ENCODE assay signal across 26 mouse cellular contexts in genomic region chr9:62767464-62767863, GRCm38 (mm10). TPM values are rescaled to one million over a fixed set of nuclear protein-coding genes. Genes with fewer than 3 reads are reported as not detected.
DNase-seq lines count a peak whose midpoint lies in the region; ATAC-seq and TF ChIP-seq lines count a peak whose summit lies in the region.
"Had no signal": no experiment of that assay in that cellular context is flagged by ENCODE, and none has a peak within 500 bp of the region (broad histone marks: within the 10 kb centered on the region; RNA-seq: fewer than 3 reads in every experiment).

No protein-coding gene starts in this region.

- peak overlapping the region; percentile 9; the same call in 1 of the 2 replicates for H3K27ac ChIP-seq in forebrain, embryonic 10.5 days
- H3K27ac ChIP-seq in forebrain, embryonic 11.5 days (ENCODE audit: low read depth, low read length), result no peak overlapping the region
- H3K27ac ChIP-seq in hindbrain, postnatal 0 days, result no peak overlapping the region
- H3K27ac ChIP-seq in hindbrain, embryonic 13.5 days, result no peak overlapping the region
- no peak overlapping the region for H3K27ac ChIP-seq in lung, embryonic 16.5 days (ENCODE audit: low read length)
- H3K27ac ChIP-seq in stomach, postnatal 0 days (replicated peaks), result no peak overlapping the region
- H3K27ac ChIP-seq: embryonic facial prominence, embryonic 15.5 days; gastrocnemius, adult 2 months; hindbrain, embryonic 12.5 days; intestine, embryonic 15.5 days; left cerebral cortex, adult 2 months; limb, embryonic 15.5 days; liver, embryonic 14.5 days; neural tube, embryonic 13.5 days had no signal

- no peak for ATAC-seq in forebrain, embryonic 11.5 days (replicated peaks; ENCODE audit: low FRiP score)
- ATAC-seq in hindbrain, postnatal 0 days, result no peak
- no peak for ATAC-seq in hindbrain, embryonic 13.5 days (ENCODE audit: low FRiP score)
- peak; percentile 74; the same call in 1 of the 2 replicates for ATAC-seq in lung, embryonic 16.5 days (ENCODE audit: low read depth)
- no peak for ATAC-seq in stomach, postnatal 0 days (ENCODE audit: low FRiP score, low TSS enrichment)
- ATAC-seq: intestine, embryonic 15.5 days had no signal

- H3K27me3 ChIP-seq in forebrain, embryonic 10.5 days (ENCODE audit: poor library complexity, severe bottlenecking), result peaks cover 7% of the 10 kb centered on the region
- H3K27me3 ChIP-seq in forebrain, embryonic 11.5 days (ENCODE audit: control insufficient read depth, insufficient read depth, low read length), result no peaks in the 10 kb centered on the region
- no peaks in the 10 kb centered on the region for H3K27me3 ChIP-seq in hindbrain, postnatal 0 days (ENCODE audit: insufficient read depth, low read length)
- no peaks in the 10 kb centered on the region for H3K27me3 ChIP-seq in hindbrain, embryonic 13.5 days
- no peaks in the 10 kb centered on the region for H3K27me3 ChIP-seq in lung, embryonic 16.5 days (ENCODE audit: control insufficient read depth, insufficient read depth, low read depth, low read length)
- no peaks in the 10 kb centered on the region for H3K27me3 ChIP-seq in stomach, postnatal 0 days (ENCODE audit: control insufficient read depth, insufficient read depth, low read length)
- H3K27me3 ChIP-seq: embryonic facial prominence, embryonic 15.5 days; intestine, embryonic 15.5 days; limb, embryonic 15.5 days; neural tube, embryonic 13.5 days had no signal

- DNase-seq in forebrain, embryonic 10.5 days (ENCODE audit: extremely low spot score, low spot score), result no peak
- no peak for DNase-seq in forebrain, embryonic 11.5 days (ENCODE audit: low spot score)
- no peak for DNase-seq in hindbrain, postnatal 0 days (ENCODE audit: low spot score)
- DNase-seq in lung, adult 18-20 months, result no peak
- DNase-seq in stomach, postnatal 0 days (ENCODE audit: low spot score), result no peak
- DNase-seq: cerebellum, adult 11 months; cerebellum, adult 9-11 months; gastrocnemius, adult 2 months; heart, postnatal 10 days; kidney, adult 9 months; layer of hippocampus, adult 9-11 months; midbrain, embryonic 14.5 days; right cerebral cortex, adult 18-20 months; thymus, adult 2 months; thymus, postnatal 4 days had no signal

- peaks cover 7% of the 10 kb centered on the region for H3K4me1 ChIP-seq in forebrain, embryonic 10.5 days
- peaks cover 2% of the 10 kb centered on the region; the same call in 1 of the 2 replicates for H3K4me1 ChIP-seq in forebrain, embryonic 11.5 days (replicated peaks; ENCODE audit: control insufficient read depth, insufficient read depth, low read length)
- H3K4me1 ChIP-seq in hindbrain, postnatal 0 days (ENCODE audit: insufficient read depth, low read length), result no peaks in the 10 kb centered on the region
- H3K4me1 ChIP-seq in hindbrain, embryonic 13.5 days (replicated peaks), result peaks cover 3% of the 10 kb centered on the region; the same call in 1 of the 2 replicates
- H3K4me1 ChIP-seq in lung, embryonic 16.5 days (replicated peaks; ENCODE audit: control insufficient read depth, insufficient read depth, low read length), result peaks cover under 1% of the 10 kb centered on the region; the same call in 1 of the 2 replicates
- H3K4me1 ChIP-seq in stomach, postnatal 0 days (replicated peaks; ENCODE audit: control insufficient read depth, insufficient read depth), result no peaks in the 10 kb centered on the region
- H3K4me1 ChIP-seq: embryonic facial prominence, embryonic 15.5 days; hindbrain, embryonic 12.5 days; intestine, embryonic 15.5 days; neural tube, embryonic 13.5 days had no signal

- H3K4me3 ChIP-seq in forebrain, embryonic 10.5 days, result no peak overlapping the region
- no peak overlapping the region for H3K4me3 ChIP-seq in forebrain, embryonic 11.5 days (ENCODE audit: low read depth, low read length)
- no peak overlapping the region for H3K4me3 ChIP-seq in hindbrain, postnatal 0 days (ENCODE audit: low read length)
- no peak overlapping the region for H3K4me3 ChIP-seq in hindbrain, embryonic 13.5 days
- no peak overlapping the region for H3K4me3 ChIP-seq in lung, embryonic 16.5 days (ENCODE audit: low read length)
- H3K4me3 ChIP-seq in stomach, postnatal 0 days (ENCODE audit: low read depth, low read length), result no peak overlapping the region
- H3K4me3 ChIP-seq: embryonic facial prominence, embryonic 15.5 days; gastrocnemius, adult 2 months; hindbrain, embryonic 12.5 days; intestine, embryonic 15.5 days; left cerebral cortex, adult 2 months; limb, embryonic 15.5 days; myocyte; neural tube, embryonic 13.5 days had no signal

- TF ChIP-seq EP300 in stomach, postnatal 0 days (optimal IDR thresholded peaks at IDR 0.05), result no peak

- H3K4me2 ChIP-seq in forebrain, embryonic 11.5 days (ENCODE audit: low read depth, low read length, severe bottlenecking), result no peak overlapping the region
- no peak overlapping the region for H3K4me2 ChIP-seq in hindbrain, postnatal 0 days (ENCODE audit: low read depth, low read length)
- no peak overlapping the region for H3K4me2 ChIP-seq in hindbrain, embryonic 13.5 days
- H3K4me2 ChIP-seq in lung, embryonic 16.5 days (ENCODE audit: low read depth, low read length), result no peak overlapping the region
- no peak overlapping the region for H3K4me2 ChIP-seq in stomach, postnatal 0 days (replicated peaks; ENCODE audit: low read depth)
- H3K4me2 ChIP-seq: embryonic facial prominence, embryonic 15.5 days; heart, embryonic 11.5 days; hindbrain, embryonic 12.5 days; intestine, embryonic 15.5 days; limb, embryonic 15.5 days; neural tube, embryonic 13.5 days had no signal

- H3K9me3 ChIP-seq in forebrain, embryonic 10.5 days, result no peaks in the 10 kb centered on the region
- H3K9me3 ChIP-seq in forebrain, embryonic 11.5 days (ENCODE audit: control insufficient read depth, low read length), result no peaks in the 10 kb centered on the region
- no peaks in the 10 kb centered on the region for H3K9me3 ChIP-seq in hindbrain, postnatal 0 days (ENCODE audit: low read length)
- no peaks in the 10 kb centered on the region for H3K9me3 ChIP-seq in hindbrain, embryonic 13.5 days
- no peaks in the 10 kb centered on the region for H3K9me3 ChIP-seq in lung, embryonic 16.5 days (ENCODE audit: control insufficient read depth, low read length)
- H3K9me3 ChIP-seq in stomach, postnatal 0 days (ENCODE audit: control insufficient read depth, low read length), result no peaks in the 10 kb centered on the region
- H3K9me3 ChIP-seq: embryonic facial prominence, embryonic 15.5 days; hindbrain, embryonic 12.5 days; intestine, embryonic 15.5 days; limb, embryonic 15.5 days; neural tube, embryonic 13.5 days had no signal

- H3K36me3 ChIP-seq in forebrain, embryonic 10.5 days (replicated peaks), result no peaks in the 10 kb centered on the region
- no peaks in the 10 kb centered on the region for H3K36me3 ChIP-seq in forebrain, embryonic 11.5 days (ENCODE audit: control insufficient read depth, insufficient read depth, low read length)
- no peaks in the 10 kb centered on the region for H3K36me3 ChIP-seq in hindbrain, postnatal 0 days (ENCODE audit: insufficient read depth, low read length)
- no peaks in the 10 kb centered on the region for H3K36me3 ChIP-seq in hindbrain, embryonic 13.5 days
- H3K36me3 ChIP-seq in lung, embryonic 16.5 days (ENCODE audit: control insufficient read depth, insufficient read depth, low read length), result no peaks in the 10 kb centered on the region
- H3K36me3 ChIP-seq in stomach, postnatal 0 days (ENCODE audit: control insufficient read depth, insufficient read depth, low read length), result no peaks in the 10 kb centered on the region
- H3K36me3 ChIP-seq: embryonic facial prominence, embryonic 15.5 days; hindbrain, embryonic 12.5 days; intestine, embryonic 15.5 days; neural tube, embryonic 13.5 days had no signal

- no peak overlapping the region for H3K9ac ChIP-seq in forebrain, embryonic 11.5 days (ENCODE audit: low read length)
- H3K9ac ChIP-seq in hindbrain, postnatal 0 days (replicated peaks; ENCODE audit: low read length), result no peak overlapping the region
- no peak overlapping the region for H3K9ac ChIP-seq in hindbrain, embryonic 13.5 days
- no peak overlapping the region for H3K9ac ChIP-seq in lung, embryonic 16.5 days (ENCODE audit: low read length)
- no peak overlapping the region for H3K9ac ChIP-seq in stomach, postnatal 0 days (ENCODE audit: low read length)
- H3K9ac ChIP-seq: embryonic facial prominence, embryonic 15.5 days; hindbrain, embryonic 12.5 days; intestine, embryonic 15.5 days; limb, embryonic 15.5 days; liver, embryonic 14.5 days; neural tube, embryonic 13.5 days had no signal

- 80% methylated on average over 17 of the region's 17 CpGs for WGBS in forebrain, embryonic 10.5 days
- 65% methylated on average over 17 of the region's 17 CpGs for WGBS in forebrain, embryonic 11.5 days
- whole genome bisulfite sequencing in hindbrain, postnatal 0 days, result 76% methylated on average over 17 of the region's 17 CpGs
- WGBS in hindbrain, embryonic 13.5 days, result 77% methylated on average over 17 of the region's 17 CpGs
- 41% methylated on average over 17 of the region's 17 CpGs for WGBS in lung, embryonic 16.5 days
- 73% methylated on average over 17 of the region's 17 CpGs for WGBS in stomach, postnatal 0 days

- TF ChIP-seq CTCF in hindbrain, postnatal 0 days (IDR thresholded peaks at IDR 0.05; ENCODE audit: low read depth), result peak; percentile 31
- TF ChIP-seq CTCF in stomach, postnatal 0 days (IDR thresholded peaks at IDR 0.05; ENCODE audit: low read depth), result peak; percentile 11; the same call in 1 of the 2 replicates

RNA-seq across cellular contexts. Expression of gene Fem1b, which starts 44.3 kb away (rescaled TPM):
- polyA plus RNA-seq in forebrain, embryonic 10.5 days (2016; fragmentation: Nextera tagmentation; extraction: Ambion mirVana), result 33.8 and 35.2 TPM in 2 replicates
- polyA plus RNA-seq in forebrain, embryonic 11.5 days (2014; fragmentation: Nextera tagmentation; extraction: Ambion mirVana), result 55.0 and 58.3 TPM in 2 replicates
- total RNA-seq in hindbrain, postnatal 0 days (2014; rRNA removed), result 163 and 171 TPM in 2 replicates
- 29.1 and 33.2 TPM in 2 replicates for polyA plus RNA-seq in hindbrain, postnatal 0 days (2015; fragmentation: Nextera tagmentation; extraction: Ambion mirVana)
- polyA plus RNA-seq in hindbrain, embryonic 13.5 days (2015; fragmentation: Nextera tagmentation; extraction: Ambion mirVana), result 48.2 and 49.5 TPM in 2 replicates
- 18.7 and 19.8 TPM in 2 replicates for polyA plus RNA-seq in lung, embryonic 16.5 days (2015; fragmentation: Nextera tagmentation; extraction: Ambion mirVana)
- polyA plus RNA-seq in stomach, postnatal 0 days (2015; fragmentation: Nextera tagmentation; extraction: Ambion mirVana), result 6.6 and 6.8 TPM in 2 replicates
